Mouse (Mus musculus) kidney, postnatal 0 days (tissue): Measurements from ENCODE around the gene Bub3. TPM values are rescaled to one million over a fixed set of nuclear protein-coding genes. Genes with fewer than 3 reads are reported as not detected.
A peak's percentile ranks its signal among the peaks of the same experiment; 100 is the strongest.

Source experiments
- ATAC-seq: fragments of 200-750 bp; cut with Nextera tagmentation; replicated peaks from 2 replicates; pipeline ENCODE4 v1.8.0; 2017; ENCODE audit warnings: low read depth, moderate number of reproducible peaks, moderate TSS enrichment, moderate library complexity; ENCODE audit not compliant: low FRiP score
- DNase-seq: peaks from one replicate; pipeline ENCODE4 v3.0.0-alpha.2; 2016; ENCODE audit warnings: low spot score
- H3K27ac ChIP-seq: fragments of 300-500 bp; sonication (generic); 2 replicates; pipeline ENCODE4 v1.5.1; 2014; ENCODE audit warnings: mild to moderate bottlenecking
- H3K27me3 ChIP-seq: fragments of 300-500 bp; sonication (generic); 2 replicates; pipeline ENCODE4 v1.6.1; 2014; ENCODE audit warnings: low read length, mixed read lengths; ENCODE audit not compliant: insufficient read depth
- H3K36me3 ChIP-seq: fragments of 300-500 bp; sonication (generic); 2 replicates; pipeline ENCODE4 v1.6.1; 2014; ENCODE audit warnings: low read length, mixed read lengths; ENCODE audit not compliant: insufficient read depth
- H3K4me1 ChIP-seq: fragments of 300-500 bp; sonication (generic); replicated peaks from 2 replicates; pipeline ENCODE4 v1.6.1; 2014; ENCODE audit warnings: antibody characterized with exemption, low read length, mixed read lengths; ENCODE audit not compliant: insufficient read depth
- H3K4me2 ChIP-seq: fragments of 300-500 bp; sonication (generic); 2 replicates; pipeline ENCODE4 v1.6.1; 2014; ENCODE audit warnings: mild to moderate bottlenecking, low read length, moderate library complexity, mixed read lengths
- H3K4me3 ChIP-seq: fragments of 300-500 bp; sonication (generic); replicated peaks from 2 replicates; pipeline ENCODE4 v1.5.1; 2014; ENCODE audit warnings: low read depth, low read length
- H3K9ac ChIP-seq: fragments of 300-500 bp; sonication (generic); 2 replicates; pipeline ENCODE4 v1.6.1; 2014; ENCODE audit warnings: low read depth, low read length
- H3K9me3 ChIP-seq: fragments of 300-500 bp; sonication (generic); replicated peaks from 2 replicates; pipeline ENCODE4 v1.6.1; 2016; ENCODE audit warnings: low read length, inconsistent platforms, mixed read lengths
- CTCF ChIP-seq: IDR thresholded peaks from 2 replicates; pipeline ENCODE4 v1.5.1; 2016; ENCODE audit warnings: antibody characterized with exemption, low read depth, mild to moderate bottlenecking, moderate library complexity
- WGBS: fragments of 180-500 bp; shearing (Covaris S2); extraction: QIAGEN DNeasy Blood & Tissue Kit; methylation state at CpG from one replicate; pipeline ENCODE4 v1.1.7; 2014; 5-methylcytosine and 5-hydroxymethylcytosine counted together
- polyA plus RNA-seq: library from polyadenylated mRNA; unstranded; fragments of >200 nt; fragmentation: Nextera tagmentation; extraction: Ambion mirVana; gene quantifications from 2 replicates; pipeline ENCODE4 v1.2.1, GENCODE M21; 2015

Bub3 gene
- polyA plus RNA-seq, 1 experiment from 2014 or later, result 136 TPM

GRCm38 (mm10) chr7:131556116-131556515 is 3.9 kb upstream of the Bub3 start:
- Histone ChIP-seq H3K4me2 (peak overlapping the region; percentile 36; the same call in 1 of the 2 replicates), H3K4me1 (peaks cover 17% of the 10 kb centered on the region; the same call in 1 of the 2 replicates), H3K27ac (no peak overlapping the region), H3K27me3 (peaks cover 75% of the 10 kb centered on the region), H3K4me3 (no peak overlapping the region), H3K36me3 (no peaks in the 10 kb centered on the region), H3K9ac (no peak overlapping the region), H3K9me3 (no peaks in the 10 kb centered on the region)
- DNase-seq (no peak), ATAC-seq (no peak)
- 3% methylated on average over 9 of the region's 9 CpGs for WGBS
- TF ChIP-seq CTCF, result no peak

GRCm38 (mm10) chr7:131556541-131557271 is 3.3 kb upstream of the Bub3 start:
- WGBS, result 1% methylated on average over 37 of the region's 37 CpGs
- TF ChIP-seq CTCF, result no peak
- Histone ChIP-seq H3K9me3 (no peaks in the 10 kb centered on the region), H3K36me3 (no peaks in the 10 kb centered on the region), H3K4me2 (no peak overlapping the region), H3K9ac (no peak overlapping the region), H3K27me3 (peaks cover 69% of the 10 kb centered on the region), H3K27ac (no peak overlapping the region), H3K4me1 (peaks cover 17% of the 10 kb centered on the region; the same call in 1 of the 2 replicates), H3K4me3 (no peak overlapping the region)
- DNase-seq, result no peak
- no peak for ATAC-seq

GRCm38 (mm10) chr7:131557751-131558150 is 2.3 kb upstream of the Bub3 start:
- Histone ChIP-seq H3K4me2 (no peak overlapping the region), H3K36me3 (peaks cover 1% of the 10 kb centered on the region; the same call in 1 of the 2 replicates), H3K9me3 (no peaks in the 10 kb centered on the region), H3K9ac (no peak overlapping the region), H3K27ac (no peak overlapping the region), H3K4me1 (peaks cover 17% of the 10 kb centered on the region; the same call in 1 of the 2 replicates), H3K4me3 (no peak overlapping the region), H3K27me3 (peaks cover 60% of the 10 kb centered on the region)
- ATAC-seq, result no peak
- no peak for TF ChIP-seq CTCF
- 38% methylated on average over 2 of the region's 2 CpGs for WGBS
- DNase-seq, result no peak

DNA sequence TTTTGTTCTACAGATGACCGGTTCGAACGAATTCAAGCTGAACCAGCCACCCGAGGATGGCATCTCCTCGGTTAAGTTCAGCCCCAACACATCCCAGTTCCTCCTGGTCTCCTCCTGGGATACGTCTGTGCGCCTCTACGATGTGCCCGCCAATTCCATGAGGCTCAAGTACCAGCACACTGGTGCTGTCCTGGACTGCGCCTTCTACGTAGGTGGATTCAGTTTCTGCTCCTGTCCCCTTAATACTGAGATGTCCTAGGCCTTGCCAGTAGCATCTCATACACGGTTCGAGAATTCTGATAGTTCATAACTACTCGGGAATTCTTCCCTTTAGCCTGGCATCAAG is 648 bp downstream of the Bub3 start:
- Histone ChIP-seq H3K4me3 (peak overlapping the region; percentile 82), H3K36me3 (peaks cover 22% of the 10 kb centered on the region), H3K9me3 (no peaks in the 10 kb centered on the region), H3K4me1 (peaks cover 4% of the 10 kb centered on the region; the same call in 1 of the 2 replicates), H3K27me3 (peaks cover 31% of the 10 kb centered on the region), H3K4me2 (peak overlapping the region; percentile 60), H3K27ac (peak overlapping the region; percentile 90; the same call in 1 of the 2 replicates), H3K9ac (peak overlapping the region; percentile 87)
- TF ChIP-seq CTCF, result no peak
- WGBS, result under 1% methylated on average over 14 of the region's 14 CpGs
- ATAC-seq (no peak), DNase-seq (no peak)

DNA sequence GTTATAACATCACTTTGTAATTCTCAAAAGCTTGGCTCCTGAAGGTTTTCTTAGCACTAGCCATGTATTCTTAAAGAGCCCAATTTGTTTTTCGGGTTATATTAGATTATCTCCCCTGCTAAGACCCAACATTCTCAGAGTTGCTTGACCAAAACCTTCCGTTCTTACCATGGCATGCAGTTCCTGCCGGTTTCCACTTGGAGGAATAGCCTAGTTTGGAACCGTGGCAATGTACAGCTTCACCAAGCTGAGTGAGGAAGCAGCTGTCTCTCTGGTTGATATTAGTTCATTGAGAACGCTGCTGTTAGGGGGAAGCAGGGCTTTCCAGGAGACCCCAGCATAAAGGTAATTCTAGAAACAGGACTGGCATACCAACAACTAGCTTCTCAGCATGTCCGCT is 15.2 kb downstream of the Bub3 start:
- H3K4me1 ChIP-seq, result no peaks in the 10 kb centered on the region
- ATAC-seq (no peak), DNase-seq (no peak)
- H3K27me3 ChIP-seq, result no peaks in the 10 kb centered on the region
- H3K4me2 ChIP-seq, result no peak overlapping the region
- WGBS, result 79% methylated on average over 6 of the region's 6 CpGs
- H3K9ac ChIP-seq, result no peak overlapping the region
- no peak for TF ChIP-seq CTCF
- no peaks in the 10 kb centered on the region for H3K9me3 ChIP-seq
- H3K27ac ChIP-seq, result no peak overlapping the region
- peaks cover 24% of the 10 kb centered on the region for H3K36me3 ChIP-seq
- no peak overlapping the region for H3K4me3 ChIP-seq

DNA sequence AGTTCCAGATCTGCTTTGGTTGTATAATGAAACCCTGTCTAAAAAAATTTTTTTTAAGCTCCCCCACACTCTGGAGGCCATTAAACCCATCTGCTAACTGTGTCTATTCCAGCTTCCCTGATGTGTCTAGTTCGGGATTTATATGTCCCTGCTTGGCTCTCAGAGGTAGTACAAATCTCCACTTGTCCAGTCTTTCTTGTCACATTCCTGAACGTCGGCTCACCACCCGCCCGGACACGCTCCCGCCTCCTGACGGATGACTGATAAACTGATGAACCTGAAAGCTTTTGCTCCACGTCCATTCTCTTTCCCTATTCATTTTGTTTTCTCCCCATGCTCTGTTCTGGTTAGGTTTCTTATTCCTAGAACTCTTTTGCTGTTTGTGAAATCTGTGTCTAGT is 22.2 kb downstream of the Bub3 start:
- Histone ChIP-seq H3K27ac (no peak overlapping the region), H3K27me3 (no peaks in the 10 kb centered on the region), H3K9ac (no peak overlapping the region), H3K4me2 (no peak overlapping the region), H3K4me3 (no peak overlapping the region), H3K9me3 (no peaks in the 10 kb centered on the region), H3K4me1 (no peaks in the 10 kb centered on the region), H3K36me3 (no peaks in the 10 kb centered on the region)
- WGBS, result 15% methylated on average over 9 of the region's 9 CpGs
- no peak for TF ChIP-seq CTCF
- no peak for ATAC-seq
- DNase-seq, result no peak

GRCm38 (mm10) chr7:131585551-131585950 is 25.5 kb downstream of the Bub3 start:
- ATAC-seq (no peak), DNase-seq (no peak)
- H3K4me3 ChIP-seq, result no peak overlapping the region
- no peaks in the 10 kb centered on the region for H3K36me3 ChIP-seq
- H3K9ac ChIP-seq, result no peak overlapping the region
- H3K27ac ChIP-seq, result no peak overlapping the region
- no peaks in the 10 kb centered on the region for H3K9me3 ChIP-seq
- H3K4me2 ChIP-seq, result no peak overlapping the region
- TF ChIP-seq CTCF, result no peak
- H3K4me1 ChIP-seq, result no peaks in the 10 kb centered on the region
- no peaks in the 10 kb centered on the region for H3K27me3 ChIP-seq
- WGBS, result 85% methylated on average over 5 of the region's 5 CpGs
